In genomic region chrX:20946055-20946454, GRCm38 (mm10) we compare ENCODE assay signal across 8 mouse cellular contexts. TPM values are rescaled to one million over a fixed set of nuclear protein-coding genes. Genes with fewer than 3 reads are reported as not detected.
DNase-seq lines count a peak whose midpoint lies in the region; ATAC-seq lines count a peak whose summit lies in the region.

No protein-coding gene starts in this region.

- H3K27ac ChIP-seq in limb, embryonic 11.5 days (replicated peaks; ENCODE audit: low read depth, low read length): no peak overlapping the region

- intact Hi-C loops in heart, postnatal 36 days (cut with DNase I): loop anchor here (2.0 kb wide), 2 partner anchors 117 to 283 kb away; no protein-coding TSS in a partner anchor

- 25% methylated on average over 4 of the region's 4 CpGs for WGBS in limb, embryonic 11.5 days

- no peak overlapping the region for H3K4me2 ChIP-seq in limb, embryonic 11.5 days (ENCODE audit: low read depth, severe bottlenecking)

- peak; percentile 50 to 77 for DNase-seq in adrenal gland, adult (ENCODE audit: inconsistent age in 2 of 2, low spot score in 1 of 2)
- DNase-seq in adrenal gland, postnatal 4 days (ENCODE audit: low spot score in 2 of 2): no peak
- peak; percentile 35 for DNase-seq in ovary, postnatal 14 days (ENCODE audit: low spot score)
- no peak for DNase-seq in ovary, postnatal 10 days (ENCODE audit: low spot score)
- peak; percentile 66 to 69 for DNase-seq in cerebellum, postnatal 36 days
- peak; percentile 37 to 47 for DNase-seq in heart, postnatal 36 days
- DNase-seq in limb, embryonic 11.5 days (ENCODE audit: low spot score): peak; percentile 37
- peak; percentile 42 for DNase-seq in right cerebral cortex, postnatal 14 days

- H3K36me3 ChIP-seq in limb, embryonic 11.5 days (ENCODE audit: control insufficient read depth, insufficient read depth, low read length): no peaks in the 10 kb centered on the region

- H3K9me3 ChIP-seq in limb, embryonic 11.5 days (ENCODE audit: control insufficient read depth, low read length): no peaks in the 10 kb centered on the region

- H3K4me3 ChIP-seq in limb, embryonic 11.5 days (ENCODE audit: low read depth, low read length): no peak overlapping the region

- ATAC-seq in limb, embryonic 11.5 days (ENCODE audit: insufficient number of reproducible peaks, low FRiP score, low TSS enrichment, low read depth): no peak

- no peak overlapping the region for H3K9ac ChIP-seq in limb, embryonic 11.5 days (ENCODE audit: low read length)

- no peaks in the 10 kb centered on the region for H3K4me1 ChIP-seq in limb, embryonic 11.5 days (ENCODE audit: control insufficient read depth, insufficient read depth, low read length)

- H3K27me3 ChIP-seq in limb, embryonic 11.5 days (ENCODE audit: control insufficient read depth, insufficient read depth, low read length): no peaks in the 10 kb centered on the region

RNA-seq across cellular contexts. Expression of gene Elk1, which starts 4.4 kb away (rescaled TPM):
- total RNA-seq in adrenal gland, postnatal 4 days (2021): 10 to 100 TPM; 18.1 to 22.9 TPM
- 1 to 10 TPM; 9.6 to 9.9 TPM for total RNA-seq in heart, postnatal 36 days (2021)
- 9.4 and 9.8 TPM in 2 replicates for polyA plus RNA-seq in limb, embryonic 11.5 days (2014; fragmentation: Nextera tagmentation; extraction: Ambion mirVana)

RNA-seq across cellular contexts. Expression of gene Cfp, which starts 14.7 kb away (rescaled TPM):
- total RNA-seq in adrenal gland, postnatal 4 days (2021): 10 to 100 TPM; 20.2 to 20.3 TPM
- total RNA-seq in heart, postnatal 36 days (2021): 10 to 100 TPM; 10.9 to 11.5 TPM
- polyA plus RNA-seq in limb, embryonic 11.5 days (2014; fragmentation: Nextera tagmentation; extraction: Ambion mirVana): 3.1 and 3.8 TPM in 2 replicates

RNA-seq across cellular contexts. Expression of gene Uxt, which starts 15.8 kb away (rescaled TPM):
- 10 to 100 TPM; 32.9 to 36.2 TPM for total RNA-seq in adrenal gland, postnatal 4 days (2021)
- 10 to 100 TPM; 33.6 to 36.0 TPM for total RNA-seq in heart, postnatal 36 days (2021)
- polyA plus RNA-seq in limb, embryonic 11.5 days (2014; fragmentation: Nextera tagmentation; extraction: Ambion mirVana): 53.2 and 56.2 TPM in 2 replicates

RNA-seq across cellular contexts. Expression of gene Syn1, which starts 25.3 kb away (rescaled TPM):
- 10 to 100 TPM; 12.7 to 15.6 TPM for total RNA-seq in adrenal gland, postnatal 4 days (2021)
- total RNA-seq in heart, postnatal 36 days (2021): under 1 TPM; 0.16 to 0.22 TPM
- polyA plus RNA-seq in limb, embryonic 11.5 days (2014; fragmentation: Nextera tagmentation; extraction: Ambion mirVana): 0.13 and 0.16 TPM in 2 replicates

Comparison
In these comparisons a context has a peak if more than half of its experiments do, and no peak if none do; other contexts are left out.
1. DNase-seq: peak in adrenal gland, adult (2 of 2), ovary, postnatal 14 days (single experiment), cerebellum, postnatal 36 days (2 of 2), heart, postnatal 36 days (2 of 2), limb, embryonic 11.5 days (single experiment) and right cerebral cortex, postnatal 14 days (single experiment); none in adrenal gland, postnatal 4 days (0 of 2) and ovary, postnatal 10 days (single experiment).